20 mouse cellular contexts compared by ENCODE assay signal in genomic region chr1:78426841-78427240, GRCm38 (mm10).
DNase-seq lines count a peak whose midpoint lies in the region; ATAC-seq and TF ChIP-seq lines count a peak whose summit lies in the region.
"Had no signal": no experiment of that assay in that cellular context is flagged by ENCODE, and none has a peak within 500 bp of the region (broad histone marks: within the 10 kb centered on the region; RNA-seq: fewer than 3 reads in every experiment).

No protein-coding gene starts in this region.

- no peak overlapping the region for H3K4me3 ChIP-seq in gastrocnemius, adult 2 months
- H3K4me3 ChIP-seq in heart, embryonic 15.5 days: no peak overlapping the region
- no peak overlapping the region for H3K4me3 ChIP-seq in heart, adult 2 months
- no peak overlapping the region for H3K4me3 ChIP-seq in lung, embryonic 16.5 days (ENCODE audit: low read length)
- H3K4me3 ChIP-seq: kidney, embryonic 15.5 days; limb, embryonic 12.5 days; liver, embryonic 15.5 days had no signal

- no peaks in the 10 kb centered on the region for H3K79me2 ChIP-seq in heart, adult 2 months (replicated peaks; ENCODE audit: control insufficient read depth, insufficient read depth, low read length)

- TF ChIP-seq CTCF in gastrocnemius, adult 2 months (IDR thresholded peaks at IDR 0.05): no peak
- no peak for TF ChIP-seq CTCF in heart, adult 2 months (IDR thresholded peaks at IDR 0.05)

- WGBS in heart, embryonic 15.5 days: 27% methylated on average over 3 of the region's 3 CpGs
- WGBS in heart, adult 2 months: 56% methylated on average over 3 of the region's 3 CpGs
- WGBS in lung, embryonic 16.5 days: 54% methylated on average over 3 of the region's 3 CpGs

- H3K9me3 ChIP-seq in heart, embryonic 15.5 days (replicated peaks): no peaks in the 10 kb centered on the region
- no peaks in the 10 kb centered on the region for H3K9me3 ChIP-seq in lung, embryonic 16.5 days (ENCODE audit: control insufficient read depth, low read length)
- H3K9me3 ChIP-seq: kidney, embryonic 15.5 days; limb, embryonic 12.5 days; liver, embryonic 15.5 days had no signal

- no peak for ATAC-seq in heart, embryonic 15.5 days (replicated peaks; ENCODE audit: insufficient number of reproducible peaks, insufficient read depth, low FRiP score, low read depth)
- peak; percentile 44 for ATAC-seq in lung, embryonic 16.5 days (ENCODE audit: low read depth)
- ATAC-seq: CD4-positive, CD25-positive, alpha-beta regulatory T cell, adult 4 months; midbrain, embryonic 16.5 days had no signal

- H3K27ac ChIP-seq in gastrocnemius, adult 2 months: peak overlapping the region; percentile 52; the same call in 1 of the 2 replicates
- peak overlapping the region; percentile 79 for H3K27ac ChIP-seq in heart, embryonic 15.5 days
- H3K27ac ChIP-seq in heart, adult 2 months: no peak overlapping the region; the same call in 1 of the 2 replicates
- H3K27ac ChIP-seq in lung, embryonic 16.5 days (ENCODE audit: low read length): peak overlapping the region; percentile 48; the same call in 1 of the 2 replicates
- H3K27ac ChIP-seq: kidney, embryonic 15.5 days; liver, embryonic 15.5 days had no signal

- H3K27me3 ChIP-seq in heart, embryonic 15.5 days: no peaks in the 10 kb centered on the region
- H3K27me3 ChIP-seq in heart, adult 2 months (ENCODE audit: control insufficient read depth, insufficient read depth, low read length): no peaks in the 10 kb centered on the region
- H3K27me3 ChIP-seq in lung, embryonic 16.5 days (ENCODE audit: control insufficient read depth, insufficient read depth, low read depth, low read length): no peaks in the 10 kb centered on the region
- H3K27me3 ChIP-seq: kidney, embryonic 15.5 days; limb, embryonic 12.5 days; liver, embryonic 15.5 days had no signal

- no peak for TF ChIP-seq POLR2A in heart, adult 2 months (IDR thresholded peaks at IDR 0.05; ENCODE audit: insufficient read depth, low read depth, low read length)

- no peaks in the 10 kb centered on the region for H3K36me3 ChIP-seq in heart, embryonic 15.5 days
- H3K36me3 ChIP-seq in heart, adult 2 months (ENCODE audit: control insufficient read depth, insufficient read depth, low read length): peaks cover 6% of the 10 kb centered on the region
- H3K36me3 ChIP-seq in lung, embryonic 16.5 days (ENCODE audit: control insufficient read depth, insufficient read depth, low read length): peaks cover 5% of the 10 kb centered on the region; the same call in 1 of the 2 replicates

- intact Hi-C loops in gastrocnemius, adult 2 months (cut with DNase I): loop anchor here (10.0 kb wide), 1 partner anchor 212 kb away; no protein-coding TSS in a partner anchor
- intact Hi-C loops in gastrocnemius, postnatal 14 days (cut with DNase I; ENCODE audit: low total_unique reads): loop anchor here (10.0 kb wide), 1 partner anchor 212 kb away; no protein-coding TSS in a partner anchor
- intact Hi-C loops in heart, adult 2 months (cut with DNase I): no loop called here
- intact Hi-C loops in left cerebral cortex, postnatal 10 days (cut with DNase I): no loop called here

- TF ChIP-seq EP300 in heart, adult 2 months (IDR thresholded peaks at IDR 0.05; ENCODE audit: insufficient read depth, low read depth, low read length): no peak

- no peak overlapping the region for H3K9ac ChIP-seq in heart, embryonic 15.5 days
- no peak overlapping the region for H3K9ac ChIP-seq in heart, adult 2 months (ENCODE audit: low read depth, low read length)
- no peak overlapping the region for H3K9ac ChIP-seq in lung, embryonic 16.5 days (ENCODE audit: low read length)
- H3K9ac ChIP-seq: kidney, embryonic 15.5 days; limb, embryonic 12.5 days; liver, embryonic 15.5 days had no signal

- H3K4me2 ChIP-seq in heart, embryonic 15.5 days: no peak overlapping the region
- H3K4me2 ChIP-seq in lung, embryonic 16.5 days (ENCODE audit: low read depth, low read length): no peak overlapping the region
- H3K4me2 ChIP-seq: kidney, embryonic 15.5 days; limb, embryonic 12.5 days; liver, embryonic 15.5 days had no signal

- H3K4me1 ChIP-seq in heart, embryonic 15.5 days (replicated peaks): peaks cover 42% of the 10 kb centered on the region
- H3K4me1 ChIP-seq in heart, adult 2 months (ENCODE audit: control insufficient read depth, insufficient read depth, low read length): peaks cover 3% of the 10 kb centered on the region
- peaks cover 2% of the 10 kb centered on the region; the same call in 1 of the 2 replicates for H3K4me1 ChIP-seq in lung, embryonic 16.5 days (replicated peaks; ENCODE audit: control insufficient read depth, insufficient read depth, low read length)

- DNase-seq in gastrocnemius, adult 2 months: no peak
- no peak for DNase-seq in gastrocnemius, postnatal 14 days
- DNase-seq in heart, adult 2 months: no peak
- DNase-seq in lung, postnatal 14 days: no peak
- no peak for DNase-seq in left cerebral cortex, postnatal 10 days (ENCODE audit: extremely low spot score in 1 of 2, low spot score in 2 of 2)
- DNase-seq: cerebellum, adult 8-10 months; cerebellum, postnatal 25 days; gastrocnemius, postnatal 36 days; kidney, adult 18-20 months; kidney, postnatal 25 days; lung, postnatal 36 days; spleen, adult 18-20 months; thymus, postnatal 14 days had no signal

Comparison
In these comparisons a context has a peak if more than half of its experiments do, and no peak if none do; other contexts are left out.
1. intact Hi-C loops: an anchor here in gastrocnemius, adult 2 months (10.0 kb wide) and gastrocnemius, postnatal 14 days (10.0 kb wide); none called in heart, adult 2 months and left cerebral cortex, postnatal 10 days.